Mouse (Mus musculus) mouse embryonic stem cell (cell line): ENCODE results near the gene Cysltr2.

Experiments
- in situ Hi-C, 2 experiments: fragments of 300-500 bp; cut with MboI; formaldehyde crosslinking; loops; 1 replicate in 1 of 2; 3 replicates in 1 of 2; pipeline ENCODE4 v1.14.3; 2019 to 2020; ENCODE audit warnings: low sequenced_read_pairs in 2 of 2, low pct_unique_long_range_greater_than_20kb in 1 of 2, mixed read lengths in 1 of 2; ENCODE audit not compliant: unreplicated experiment in 1 of 2

Gene Cysltr2

DNA sequence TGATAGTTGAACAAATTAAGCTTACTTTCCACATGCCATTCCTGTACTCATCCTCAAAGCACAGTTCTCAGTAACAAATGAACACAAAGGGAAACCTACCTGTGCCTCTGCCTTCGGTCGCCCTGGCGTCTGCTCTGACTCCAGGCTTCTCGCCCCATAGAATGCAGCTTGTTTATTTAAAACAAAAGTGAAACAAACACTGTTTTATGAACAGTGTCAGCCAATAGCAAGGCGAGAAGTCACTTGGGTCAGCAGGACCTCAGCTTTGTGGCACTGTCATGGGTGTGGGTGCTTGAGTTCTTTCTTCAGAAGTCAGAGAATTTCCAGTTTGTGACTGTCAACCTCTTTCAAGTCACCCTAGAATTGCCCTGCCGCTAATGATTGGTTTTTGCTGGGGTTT is at the start of gene Cysltr2:
Cysltr2 (minus strand) TSS at position 178 of the 400 bp plus-strand sequence.
- in situ Hi-C loops: no loop called here

DNA sequence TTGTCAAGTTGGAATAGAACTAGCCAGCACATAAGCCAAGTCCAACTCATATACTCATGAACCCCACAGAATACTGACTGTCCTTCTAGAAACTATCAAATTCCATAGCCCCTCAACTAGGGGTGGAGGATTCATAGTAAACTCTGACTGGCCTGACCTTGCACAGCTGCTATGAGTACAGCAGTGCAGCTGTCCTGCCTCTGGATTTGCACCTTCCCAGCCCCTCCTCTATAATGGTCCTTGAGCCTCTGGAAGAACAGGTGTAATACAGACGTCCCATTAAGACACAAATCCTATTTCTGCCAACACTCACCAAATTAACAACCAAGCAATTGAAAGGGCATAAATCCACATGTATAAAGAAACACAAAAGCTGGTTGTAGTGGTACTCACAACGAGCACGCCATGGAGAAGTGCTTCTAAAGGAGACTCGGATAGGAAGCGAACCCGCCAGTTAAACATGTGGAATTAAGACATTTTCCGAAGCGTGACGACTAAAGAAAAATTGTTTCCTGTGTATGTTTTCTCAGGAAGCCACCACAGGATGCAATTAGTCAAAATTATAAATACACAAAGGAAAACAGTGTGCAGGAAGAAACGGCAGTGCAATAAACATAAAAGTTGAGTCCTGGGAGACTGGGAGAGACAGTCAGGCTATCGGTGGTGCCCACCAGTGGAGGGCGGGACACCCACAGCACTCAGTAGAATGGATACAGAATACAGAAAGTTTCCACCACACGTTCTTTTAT is 46.1 kb upstream of the Cysltr2 start:
- in situ Hi-C loops: no loop called here

DNA sequence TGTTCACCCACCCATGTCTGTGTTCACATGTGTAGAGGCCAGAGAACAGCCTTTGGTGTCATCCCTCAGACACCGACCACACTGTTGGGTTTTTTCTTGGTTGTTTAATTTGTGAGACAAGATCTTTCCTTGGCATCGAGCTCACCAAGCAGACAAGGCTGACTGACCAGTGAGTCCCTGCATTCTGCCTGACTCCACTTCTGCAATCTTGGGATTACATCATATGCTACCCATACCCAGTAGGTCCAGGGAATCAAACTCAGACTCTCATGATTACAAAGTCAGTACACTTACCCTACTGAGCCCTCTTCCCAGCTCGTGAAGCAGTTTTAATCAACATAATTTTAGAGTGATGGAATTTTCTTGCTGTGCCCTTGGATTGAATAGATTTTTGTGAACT is 44.0 kb upstream of the Cysltr2 start:
- in situ Hi-C loops: no loop called here

DNA sequence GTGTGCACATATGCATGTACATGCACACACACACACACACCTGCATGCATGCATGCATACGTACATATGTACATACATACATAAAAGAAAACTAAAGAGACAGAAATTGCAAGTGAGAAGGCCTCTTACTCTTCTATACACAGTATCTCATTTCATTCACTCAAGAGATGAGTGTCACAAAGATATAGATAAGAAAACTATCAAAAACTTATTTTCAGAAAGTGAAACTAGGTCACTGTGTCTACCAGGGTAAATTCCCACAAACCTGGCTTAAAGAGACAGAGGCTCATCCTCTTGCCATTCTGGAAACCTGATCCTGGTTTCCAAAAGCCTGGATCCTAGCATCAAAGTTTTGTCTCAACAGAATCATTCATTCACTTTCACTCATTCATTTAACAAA is 39.3 kb upstream of the Cysltr2 start:
- in situ Hi-C loops: no loop called here

DNA sequence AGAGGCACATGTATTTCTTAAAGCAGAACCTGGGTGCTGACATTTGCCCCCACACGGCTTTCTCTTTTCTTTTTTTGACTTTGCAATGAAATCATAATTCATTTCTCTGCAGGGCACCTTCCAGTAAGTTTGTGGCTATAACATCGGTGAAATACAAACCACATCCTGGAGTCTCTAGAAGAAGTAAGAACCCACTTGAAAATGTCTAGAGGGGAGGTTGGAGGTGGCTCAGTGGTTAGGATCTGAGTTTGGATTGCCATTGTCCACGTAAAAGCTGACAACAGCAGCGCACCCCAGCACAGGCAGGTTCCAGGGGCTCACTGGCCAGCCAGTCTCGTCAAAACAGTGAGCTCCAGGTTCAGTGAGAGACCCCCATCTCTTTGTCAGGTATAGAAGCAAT is 38.8 kb upstream of the Cysltr2 start:
- in situ Hi-C loops: no loop called here

DNA sequence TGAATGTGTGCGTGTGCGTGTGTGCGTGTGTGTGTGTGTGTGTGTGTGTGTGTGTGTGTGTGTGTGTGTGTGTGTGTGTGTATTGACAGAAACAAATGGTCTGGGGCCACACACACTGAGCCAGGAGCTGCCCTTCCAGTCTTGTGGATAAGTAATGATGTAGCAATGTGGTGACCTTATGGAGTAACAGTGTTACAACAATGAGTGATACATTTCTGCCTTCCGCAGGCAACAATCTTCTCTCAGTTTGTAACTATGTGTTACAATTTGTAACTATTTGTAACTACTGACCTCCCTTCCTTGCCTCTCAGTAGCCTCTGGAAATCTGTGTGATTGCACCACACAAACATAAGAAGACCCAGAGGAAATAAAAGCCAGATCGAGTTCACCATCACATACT is 38.3 kb upstream of the Cysltr2 start:
- in situ Hi-C loops: no loop called here

DNA sequence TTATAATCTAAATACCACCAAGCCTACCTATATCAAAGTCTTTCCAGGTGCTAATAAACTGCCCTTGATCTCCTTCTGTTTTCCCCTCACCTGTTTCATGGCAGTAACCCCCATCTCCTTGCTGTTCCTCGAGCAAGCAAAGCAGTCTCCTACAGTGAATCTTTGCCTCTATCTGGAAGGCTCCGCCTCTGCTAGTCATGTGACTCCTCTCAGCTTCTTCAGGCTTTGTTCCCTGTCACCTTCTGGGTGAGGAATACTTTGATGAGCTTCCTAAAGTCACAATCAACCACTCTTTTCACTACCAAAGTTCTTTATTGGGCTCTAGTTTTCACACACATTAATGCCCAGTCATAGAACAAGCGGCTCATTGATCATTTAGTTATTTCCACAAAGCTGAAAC is 37.5 kb upstream of the Cysltr2 start:
- in situ Hi-C loops: no loop called here

DNA sequence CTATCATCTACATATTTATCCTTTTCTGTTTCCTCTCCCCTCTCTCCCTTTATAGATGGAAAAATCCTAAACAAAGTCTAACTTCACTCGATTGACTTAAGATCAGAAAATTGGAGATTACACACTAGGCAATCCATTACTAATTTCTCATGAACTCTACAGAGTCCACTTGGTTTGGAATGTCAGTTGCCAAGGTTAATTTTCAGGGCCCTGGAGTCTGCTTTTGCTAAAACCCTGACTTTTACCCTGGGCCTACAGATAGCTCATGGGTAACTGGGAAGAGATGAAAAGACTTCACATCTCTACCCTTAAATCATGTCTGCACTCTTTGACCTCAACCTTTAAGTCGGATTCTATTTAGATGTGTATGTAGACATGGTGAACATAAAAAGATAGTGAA is 34.6 kb upstream of the Cysltr2 start:
- in situ Hi-C loops: no loop called here

DNA sequence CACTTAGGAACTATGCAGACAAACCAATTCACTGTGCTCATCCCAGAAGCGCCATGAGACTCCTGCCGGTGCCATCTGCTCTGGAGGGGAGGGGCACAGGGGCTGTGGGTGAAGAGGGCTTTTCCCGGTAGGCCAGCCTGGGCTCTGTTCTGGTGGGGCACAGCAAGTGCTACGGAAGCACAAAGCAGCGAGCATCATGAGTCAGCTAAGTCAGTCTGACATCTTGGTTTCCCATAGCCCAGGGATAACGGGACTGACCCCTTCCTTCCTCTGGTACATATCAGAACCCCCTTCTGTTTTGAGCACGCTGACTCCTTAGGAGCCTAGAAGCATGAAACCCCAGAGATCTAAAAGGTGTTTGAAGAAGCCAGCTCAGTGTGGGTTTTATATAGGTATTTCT is 15.5 kb upstream of the Cysltr2 start:
- in situ Hi-C loops: no loop called here

DNA sequence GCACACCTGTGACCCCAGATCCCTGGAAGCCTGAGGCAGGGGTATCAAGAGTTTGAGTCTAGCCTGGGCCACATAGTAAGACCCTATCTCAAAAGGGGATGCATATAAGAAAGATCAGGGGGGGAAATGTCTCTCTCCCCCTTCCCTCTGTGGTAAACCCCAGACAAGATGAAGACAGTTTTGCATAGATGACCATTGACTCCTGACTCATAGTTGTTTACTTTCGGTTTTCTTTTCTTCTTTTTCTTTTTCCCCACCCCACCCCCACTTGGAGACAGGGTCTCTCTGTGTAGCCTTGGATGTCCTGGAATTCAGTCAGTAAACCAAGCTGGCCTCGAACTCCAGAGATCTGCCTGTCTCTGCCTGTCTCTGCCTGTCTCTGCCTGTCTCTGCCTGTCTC is 9.8 kb upstream of the Cysltr2 start:
- in situ Hi-C loops: no loop called here

DNA sequence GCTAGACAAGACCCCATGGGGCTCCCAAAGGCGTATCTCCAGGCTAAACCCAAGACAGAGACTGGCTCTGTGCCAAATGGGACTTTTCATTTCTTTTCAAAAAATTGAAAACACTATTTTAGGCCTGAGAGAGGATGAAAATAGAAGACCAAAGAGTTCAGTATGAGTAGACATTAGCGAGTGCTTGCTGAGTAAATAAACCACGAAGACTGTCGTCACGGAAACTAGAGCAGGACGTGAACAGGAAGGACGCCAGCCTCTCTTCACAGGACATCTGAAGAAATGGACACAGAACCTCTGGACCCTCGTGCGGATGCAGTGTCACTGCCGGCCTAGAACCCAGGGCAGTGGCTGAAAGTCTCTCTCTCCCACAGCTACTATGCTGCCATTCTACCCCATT is 8.8 kb upstream of the Cysltr2 start:
- in situ Hi-C loops: no loop called here

DNA sequence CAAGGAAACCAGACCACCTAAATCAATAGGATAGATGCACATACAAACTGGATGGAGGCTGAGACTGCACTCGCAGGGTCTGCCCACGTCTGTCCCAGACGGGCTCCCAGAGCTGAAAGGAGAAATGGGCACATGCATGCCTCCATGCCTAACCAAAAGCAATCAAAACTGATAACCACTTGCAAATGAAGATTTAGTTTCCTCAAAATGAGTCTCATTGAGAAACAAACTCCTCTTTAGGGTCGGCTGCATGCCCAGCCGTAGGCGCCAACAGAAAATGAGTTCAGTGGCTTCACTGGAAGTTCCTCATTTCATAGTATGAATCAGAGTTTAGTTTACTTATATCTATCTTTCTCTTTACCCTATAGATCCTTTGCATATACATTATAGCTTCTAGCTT is 7.9 kb upstream of the Cysltr2 start:
- in situ Hi-C loops: no loop called here

DNA sequence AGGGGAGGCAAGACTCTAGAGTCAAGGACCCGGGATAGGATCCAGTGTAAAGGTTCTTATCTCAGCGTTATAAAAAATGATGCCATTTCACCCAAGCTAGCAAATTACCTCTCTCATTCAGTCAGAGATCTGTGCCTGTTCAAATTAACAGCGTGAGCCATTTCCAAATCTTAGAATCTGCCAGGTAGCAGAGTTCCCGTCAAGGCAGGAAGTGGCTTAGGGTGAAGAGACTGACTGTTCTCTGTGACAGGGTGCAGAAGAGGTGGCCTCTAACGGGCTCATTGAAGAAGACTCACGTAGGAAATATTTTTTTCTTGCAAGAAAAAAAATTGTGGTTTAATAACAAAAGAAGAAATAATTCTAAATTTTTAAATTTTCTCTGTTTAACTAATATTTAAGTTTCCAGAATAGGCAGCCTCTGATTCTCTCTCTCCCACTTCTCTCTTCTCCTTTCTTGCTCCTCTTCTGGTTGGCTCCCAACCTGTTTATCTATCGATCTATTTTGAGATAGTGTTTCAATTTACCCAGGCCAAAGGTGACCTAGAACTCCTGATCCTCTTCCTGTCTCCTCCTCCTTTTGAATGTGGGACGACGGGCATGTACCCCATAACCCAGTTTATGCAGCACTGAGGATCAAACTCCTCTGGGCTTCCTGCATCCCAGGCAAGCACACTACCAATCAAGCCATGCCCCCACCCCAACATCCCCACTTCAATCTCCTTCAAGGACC is 3.5 kb downstream of the Cysltr2 start:
- in situ Hi-C loops: no loop called here

DNA sequence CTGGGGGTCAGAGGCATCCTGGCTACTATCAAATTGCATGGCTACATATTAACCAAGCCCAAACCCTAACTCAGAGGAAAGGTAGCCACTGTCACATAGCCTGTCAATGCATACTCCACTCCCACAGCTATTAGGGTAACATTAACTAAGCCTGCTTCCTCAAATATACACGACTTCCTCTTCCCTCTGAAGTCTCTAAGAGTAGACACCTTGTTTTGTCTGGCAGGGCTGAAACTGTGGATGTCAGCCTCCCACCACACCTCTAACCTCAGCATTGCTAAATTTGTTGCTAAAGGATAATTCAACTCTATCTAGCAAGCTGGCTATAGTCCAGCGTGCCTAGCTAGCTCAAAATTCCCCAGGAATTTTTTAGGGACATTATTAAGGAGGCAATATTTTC is 7.2 kb downstream of the Cysltr2 start:
- in situ Hi-C loops: no loop called here

DNA sequence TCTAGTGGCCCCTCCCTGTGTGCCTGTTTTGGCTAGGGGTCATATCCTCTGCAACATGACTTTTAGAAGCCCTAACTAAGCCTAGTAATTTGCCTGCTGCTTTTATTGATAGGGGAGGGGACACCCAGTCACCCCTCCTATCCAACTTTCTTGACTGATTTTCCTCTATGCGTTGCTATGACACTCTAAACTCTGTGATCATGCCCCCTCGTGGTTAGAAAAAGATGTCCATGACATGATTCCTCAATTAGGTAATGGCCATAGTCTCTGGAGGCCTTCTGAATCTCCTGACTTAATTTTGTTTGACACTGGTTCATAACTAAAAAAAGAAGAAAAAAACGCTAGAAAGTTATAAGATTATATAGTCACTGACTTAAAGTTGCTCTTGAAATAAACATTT is 15.6 kb downstream of the Cysltr2 start:
- in situ Hi-C loops: no loop called here

DNA sequence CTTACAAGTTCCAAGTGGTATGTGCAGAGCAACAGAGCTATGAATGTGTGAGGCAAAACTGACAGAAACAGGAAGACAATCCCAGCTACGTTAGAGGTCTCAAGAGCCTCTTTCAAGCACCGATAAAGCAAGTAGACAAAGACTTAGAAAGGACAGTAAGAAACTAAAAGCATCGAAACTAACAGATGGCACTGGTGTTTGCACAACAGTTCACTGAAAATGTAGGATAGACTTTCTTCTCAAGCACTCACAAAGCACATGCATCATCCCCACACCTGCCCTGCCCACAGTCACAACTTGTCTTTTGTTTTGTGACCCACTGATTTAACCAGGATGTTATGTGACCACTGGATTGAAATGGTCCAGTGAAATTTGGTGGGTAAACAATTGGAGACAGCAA is 17.7 kb downstream of the Cysltr2 start:
- in situ Hi-C loops: no loop called here

DNA sequence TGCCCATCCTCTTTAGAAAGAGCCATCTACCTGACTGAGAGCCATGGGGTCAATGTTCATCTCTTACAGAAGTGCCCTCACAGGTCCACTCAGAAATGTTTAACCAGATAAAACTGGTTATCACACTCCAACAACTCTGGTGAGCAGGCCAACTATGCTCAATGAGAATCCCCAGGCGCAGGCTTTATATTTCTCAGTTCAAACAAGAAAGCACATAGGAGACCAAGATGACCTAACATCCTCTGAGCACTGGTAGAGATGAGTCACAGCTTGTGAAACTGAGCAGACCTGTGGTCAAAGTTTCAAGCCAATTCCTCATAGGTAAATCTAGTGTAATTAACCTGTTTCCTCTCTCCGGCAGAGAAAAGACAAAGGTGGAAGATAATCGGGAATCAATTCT is 31.6 kb downstream of the Cysltr2 start:
- in situ Hi-C loops: no loop called here

DNA sequence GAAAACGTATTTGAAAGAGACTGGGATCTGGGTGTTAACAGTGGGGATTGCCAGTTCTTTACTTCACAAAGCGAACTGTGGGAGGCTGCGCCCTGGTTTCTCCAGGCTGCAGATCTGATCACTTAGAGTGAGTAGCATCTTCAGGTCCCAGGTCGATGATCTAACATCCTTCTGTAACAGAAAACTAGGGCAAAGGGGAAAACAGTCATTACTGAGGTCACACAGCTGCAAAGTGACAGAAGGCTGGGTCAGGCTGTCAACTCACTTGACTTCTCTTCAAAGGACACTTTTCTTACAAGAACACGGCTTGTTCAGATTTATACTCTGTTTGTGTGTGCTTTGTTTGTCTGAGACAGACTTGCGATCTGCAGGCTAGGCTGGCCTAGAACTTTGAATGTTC is 33.5 kb downstream of the Cysltr2 start:
- in situ Hi-C loops: no loop called here

DNA sequence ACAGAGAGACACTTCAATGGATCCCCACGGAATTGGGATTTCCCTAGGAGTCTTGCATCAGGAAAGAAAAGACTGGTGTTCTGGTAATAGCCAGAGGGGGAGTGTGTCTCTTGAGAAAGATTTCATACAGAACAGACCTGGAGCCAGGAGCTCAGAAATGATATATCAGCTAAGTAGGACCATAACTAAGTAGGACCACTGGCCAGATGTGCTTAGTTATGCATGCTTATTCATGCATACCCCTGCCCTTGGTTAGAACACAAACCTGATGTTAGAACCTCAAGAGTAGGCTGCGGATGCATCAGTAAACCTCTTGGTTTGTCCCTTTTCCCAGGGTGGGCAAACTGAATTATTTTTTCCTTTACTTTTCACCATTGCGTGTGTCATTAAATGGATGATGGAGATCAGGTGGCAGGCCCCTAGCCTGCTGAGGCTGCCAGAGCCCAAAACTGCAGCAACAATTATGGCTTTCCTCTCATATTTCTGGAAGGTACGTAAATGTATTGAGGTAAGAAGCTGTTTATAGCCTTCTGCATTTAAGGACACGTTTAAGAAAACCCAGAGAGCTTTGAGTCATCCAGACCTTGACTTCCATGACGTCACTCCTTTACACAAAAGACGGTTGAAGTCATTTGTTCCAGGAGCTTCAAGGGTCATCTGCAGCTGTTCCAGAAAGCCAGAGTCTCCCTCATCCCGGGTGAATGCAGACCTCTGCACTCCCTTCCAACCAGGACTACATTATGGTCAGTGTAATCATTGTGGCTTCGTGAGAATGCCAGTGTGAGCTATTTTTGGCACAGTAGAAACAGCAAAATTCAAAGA is 35.0 kb downstream of the Cysltr2 start:
- in situ Hi-C loops: no loop called here
